Mouse (Mus musculus): ENCODE measurements at regions not wholly inside any gene's neighbourhood (a gene's known extent, or its start where the extent isn't known, plus 50 kb on each side); places are given as distances from the start of the nearest gene placed in this dataset.

DNA sequence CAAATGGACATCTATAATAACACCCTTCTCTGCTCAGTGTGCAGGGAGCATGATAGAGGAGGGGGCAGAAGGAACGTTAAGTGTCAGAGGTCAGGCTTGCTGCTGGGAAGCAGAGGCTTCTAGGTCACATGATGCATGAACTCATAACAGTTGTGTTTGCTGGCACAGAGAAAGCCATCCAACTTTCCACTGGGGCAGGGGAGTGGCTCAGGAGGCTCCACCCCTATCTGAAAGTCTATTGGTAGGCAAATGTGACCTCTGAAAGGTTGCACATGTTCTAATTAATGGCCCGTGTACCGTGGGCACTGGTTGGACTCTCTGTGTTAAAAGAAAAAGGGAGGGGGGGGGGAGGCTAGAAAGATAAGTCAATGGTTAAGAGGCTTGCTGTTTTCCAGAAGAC lies 224.6 kb downstream of the Slc16a7 start:
- DNase-seq (ENCODE audit: low spot score): no peak

DNA sequence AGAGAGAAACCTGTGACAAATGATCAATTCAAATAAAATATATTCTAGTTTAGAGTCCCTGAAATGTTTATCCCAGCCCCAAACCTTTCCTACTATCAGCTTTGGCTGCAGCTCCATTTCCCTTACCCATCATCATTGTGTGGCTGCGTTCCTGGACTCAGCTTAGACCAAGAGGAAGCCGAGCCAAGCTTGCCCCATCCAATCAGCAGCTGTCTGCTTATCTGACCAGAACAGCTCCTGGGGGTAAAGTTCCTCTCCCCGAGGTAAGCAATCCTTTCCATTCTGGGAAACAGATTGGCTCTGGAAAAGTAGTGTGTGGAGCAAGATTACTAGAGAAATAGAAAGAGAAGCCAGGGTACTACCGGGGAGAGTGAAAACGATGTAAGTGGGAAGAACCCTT lies 228.2 kb downstream of the Slc16a7 start:
- DNase-seq (ENCODE audit: low spot score): no peak

GRCm38 (mm10) chr10:125148753-125149152 lies 240.5 kb downstream of the Slc16a7 start:
- DNase-seq (ENCODE audit: low spot score): no peak

- DNase-seq (ENCODE audit: low spot score): no peak
Observed at GRCm38 (mm10) chr10:125147239-125147782, 242.0 kb downstream of the Slc16a7 start.

- no peak for DNase-seq (ENCODE audit: low spot score)
Observed at GRCm38 (mm10) chr10:125146365-125146764, 242.9 kb downstream of the Slc16a7 start.

DNA sequence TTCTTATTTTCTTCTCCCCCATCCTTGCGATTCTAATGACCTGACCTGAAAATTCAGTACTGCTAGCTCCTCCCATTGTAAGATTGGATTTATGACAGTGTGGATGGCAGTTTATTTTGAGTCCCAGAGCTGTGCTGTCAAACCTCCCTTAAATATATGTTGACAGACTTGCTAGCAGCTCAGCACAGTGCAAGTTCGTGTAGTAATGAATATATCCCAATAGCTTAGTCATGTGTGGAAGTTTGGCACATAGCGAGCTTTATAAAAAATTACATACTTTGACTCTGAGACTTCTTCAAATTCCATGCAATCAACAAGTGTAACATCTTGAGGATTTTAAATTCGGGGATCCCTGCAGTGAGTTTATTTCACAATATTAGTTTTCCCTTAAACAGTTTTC lies 243.5 kb downstream of the Slc16a7 start:
- no peak for DNase-seq (ENCODE audit: low spot score)

DNA sequence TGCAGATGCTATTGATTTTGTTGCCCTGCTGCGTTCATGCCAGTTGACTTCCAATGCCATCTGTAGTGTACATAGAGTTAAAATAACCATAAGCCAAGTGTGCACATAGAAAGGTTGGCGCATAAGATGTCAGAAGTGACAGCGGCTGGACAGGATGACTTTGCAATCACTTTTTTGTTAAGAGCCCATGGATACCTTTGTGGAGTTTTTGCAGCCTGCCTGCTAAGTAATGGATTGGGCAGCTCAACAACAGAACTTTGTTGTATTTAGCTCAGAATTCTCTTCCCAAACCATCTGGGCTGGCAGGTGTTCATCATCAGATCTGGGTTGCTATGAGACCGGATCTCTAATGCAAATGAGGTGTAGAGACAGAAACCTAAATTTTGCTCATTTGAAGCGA lies 267.5 kb downstream of the Slc16a7 start:
- no peak for DNase-seq (ENCODE audit: low spot score)

- DNase-seq (ENCODE audit: low spot score): no peak
Observed at GRCm38 (mm10) chr10:125114318-125114717, 274.9 kb downstream of the Slc16a7 start.

DNA sequence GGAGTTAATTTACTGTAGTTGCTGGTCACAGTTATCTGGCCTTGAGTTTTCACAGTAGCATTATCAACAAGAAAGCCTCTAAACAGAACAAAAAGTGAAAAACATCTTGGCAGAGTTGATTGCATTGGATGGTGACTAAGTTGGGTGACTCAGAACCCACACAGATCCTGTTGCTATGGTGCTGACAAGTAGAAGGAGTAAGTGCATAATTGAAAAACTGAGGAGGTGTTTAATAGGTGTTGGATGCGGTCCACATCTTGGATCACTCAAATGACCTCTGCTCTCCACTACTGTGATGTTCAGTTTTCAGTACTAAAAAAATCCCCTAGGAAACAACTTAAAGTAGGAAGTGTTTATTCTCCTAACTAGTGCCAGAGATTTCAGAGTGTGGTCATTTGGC lies 280.3 kb downstream of the Slc16a7 start:
- peak; percentile 6 for DNase-seq (ENCODE audit: low spot score)

- no peak for DNase-seq (ENCODE audit: low spot score)
Observed at GRCm38 (mm10) chr10:125084975-125085374, 304.3 kb downstream of the Slc16a7 start.

DNA sequence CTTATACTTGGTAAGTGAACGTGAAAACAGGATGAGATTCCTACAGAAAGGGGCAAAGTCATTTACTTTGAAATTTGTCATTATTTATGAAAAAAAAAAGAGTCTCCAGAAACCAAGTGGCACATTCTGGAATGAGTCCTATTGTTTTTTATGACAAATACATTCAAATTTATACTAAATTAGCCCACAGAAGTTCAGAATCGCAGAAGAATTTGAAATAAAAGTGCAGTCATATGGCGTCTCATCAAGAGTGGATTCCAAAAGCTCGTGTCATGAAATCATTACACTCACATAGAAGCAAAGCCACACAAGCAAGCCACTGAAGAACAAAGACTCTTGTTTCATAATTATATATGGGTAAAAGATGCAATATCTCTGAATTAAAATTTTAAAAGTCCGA lies 316.9 kb downstream of the Slc16a7 start:
- DNase-seq (ENCODE audit: low spot score): no peak

- no peak for DNase-seq (ENCODE audit: low spot score)
Observed at GRCm38 (mm10) chr10:125070246-125070645, 319.0 kb downstream of the Slc16a7 start.

- DNase-seq (ENCODE audit: low spot score): no peak
Observed at GRCm38 (mm10) chr10:125039290-125039689, 350.0 kb downstream of the Slc16a7 start.

DNA sequence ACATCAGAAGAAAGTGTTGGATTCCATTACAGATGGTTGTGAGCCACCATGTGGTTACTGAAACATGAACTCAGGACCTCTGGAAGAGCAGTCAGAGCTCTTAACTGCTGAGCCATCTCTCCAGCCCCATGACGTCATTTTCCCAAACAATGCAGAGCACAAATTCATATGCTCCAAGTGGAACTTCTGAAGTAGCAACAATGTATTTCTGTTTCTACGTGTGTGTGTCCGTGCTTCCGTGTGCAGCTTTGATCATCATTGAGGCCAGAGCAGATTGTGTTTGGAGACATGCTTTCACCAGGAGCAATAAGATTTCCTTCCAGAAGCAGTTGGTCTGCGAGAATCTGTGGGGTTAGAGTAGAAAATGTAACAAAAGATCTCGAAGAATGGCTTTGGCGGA lies 353.6 kb downstream of the Slc16a7 start:
- no peak for DNase-seq (ENCODE audit: low spot score)

GRCm38 (mm10) chr10:125028347-125028746 lies 360.9 kb downstream of the Slc16a7 start:
- no peak for DNase-seq (ENCODE audit: low spot score)

DNA sequence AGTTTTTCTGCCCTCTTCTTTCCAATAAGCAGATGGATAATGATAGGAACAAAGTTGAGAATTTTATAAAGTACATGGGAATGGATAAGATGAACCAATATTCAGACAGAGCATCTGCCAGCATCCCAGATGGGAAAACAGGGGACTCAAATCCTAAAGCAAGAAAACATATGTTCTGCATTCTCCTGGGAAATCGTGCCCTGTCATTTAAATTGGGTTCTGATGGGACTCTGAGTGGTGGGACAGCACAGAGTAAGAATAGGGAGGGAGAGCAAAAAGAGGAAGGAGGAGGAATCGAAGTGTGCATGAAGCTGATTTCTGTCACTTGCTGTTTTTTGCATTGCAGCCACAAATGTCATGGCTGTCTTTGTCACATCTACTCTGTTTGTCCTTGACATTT lies 362.4 kb downstream of the Slc16a7 start:
- DNase-seq (ENCODE audit: low spot score): no peak
